Mouse (Mus musculus) kidney, embryonic 15.5 days (tissue): Measurements from ENCODE around the gene Mgat1. TPM values are rescaled to one million over a fixed set of nuclear protein-coding genes. Genes with fewer than 3 reads are reported as not detected.
A peak's percentile ranks its signal among the peaks of the same experiment; 100 is the strongest.
"Not testable (repeated sequence)": the region's sequence is repeated elsewhere in the genome, so short reads cannot be mapped to it uniquely, and the experiment has no call there.

Source experiments
- ATAC-seq: fragments of 200-750 bp; cut with Nextera tagmentation; replicated peaks from 2 replicates; pipeline ENCODE4 v1.8.0; 2017; ENCODE audit warnings: moderate TSS enrichment; ENCODE audit not compliant: low FRiP score
- H3K27ac ChIP-seq: fragments of 300-500 bp; sonication (generic); 2 replicates; pipeline ENCODE4 v1.5.1; 2015; ENCODE audit warnings: mild to moderate bottlenecking, inconsistent platforms
- H3K27me3 ChIP-seq: fragments of 300-500 bp; sonication (generic); 2 replicates; pipeline ENCODE4 v1.6.1; 2015; ENCODE audit warnings: inconsistent platforms
- H3K36me3 ChIP-seq: fragments of 300-500 bp; sonication (generic); 2 replicates; pipeline ENCODE4 v1.6.1; 2015; ENCODE audit warnings: inconsistent platforms
- H3K4me1 ChIP-seq: fragments of 300-500 bp; sonication (generic); 2 replicates; pipeline ENCODE4 v1.6.1; 2015; ENCODE audit warnings: inconsistent platforms
- H3K4me2 ChIP-seq: fragments of 300-500 bp; sonication (generic); 2 replicates; pipeline ENCODE4 v1.6.1; 2015; ENCODE audit warnings: moderate library complexity, mild to moderate bottlenecking, inconsistent platforms
- H3K4me3 ChIP-seq: fragments of 300-500 bp; sonication (generic); replicated peaks from 2 replicates; pipeline ENCODE4 v1.5.1; 2015; ENCODE audit warnings: mild to moderate bottlenecking, inconsistent platforms
- H3K9ac ChIP-seq: fragments of 300-500 bp; sonication (generic); 2 replicates; pipeline ENCODE4 v1.6.1; 2015; ENCODE audit warnings: mild to moderate bottlenecking, inconsistent platforms
- H3K9me3 ChIP-seq: fragments of 300-500 bp; sonication (generic); replicated peaks from 2 replicates; pipeline ENCODE4 v1.6.1; 2016; ENCODE audit warnings: inconsistent platforms
- WGBS: fragments of 180-500 bp; shearing (Covaris S2); methylation state at CpG from one replicate; pipeline ENCODE4 v1.1.7; 2015; ENCODE audit warnings: mixed read lengths; 5-methylcytosine and 5-hydroxymethylcytosine counted together
- polyA plus RNA-seq: library from polyadenylated mRNA; unstranded; fragments of >200 nt; fragmentation: Nextera tagmentation; extraction: Ambion mirVana; gene quantifications from 2 replicates; pipeline ENCODE4 v1.2.1, GENCODE M21; 2015

Gene Mgat1
- polyA plus RNA-seq, 1 experiment from 2014 or later, result 75.0 TPM

DNA sequence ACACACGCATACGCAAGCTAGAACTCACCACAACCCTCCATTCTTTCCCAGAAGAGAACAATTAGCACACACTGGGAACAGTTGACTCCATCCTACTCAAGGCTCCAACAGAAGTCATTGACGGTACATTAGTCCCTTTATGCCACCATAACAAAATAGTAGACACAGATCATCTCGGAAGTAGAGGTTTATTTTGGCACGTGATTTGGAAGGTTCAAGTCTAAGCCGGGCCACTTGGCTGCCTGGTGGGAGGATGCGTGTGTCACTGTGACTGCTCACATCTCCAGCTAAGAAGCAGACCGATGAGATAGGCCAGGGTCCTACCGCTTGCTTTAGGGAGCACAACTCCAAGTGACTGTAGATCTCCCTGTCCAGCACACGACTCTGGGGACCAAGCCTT is 23.3 kb downstream of the Mgat1 start:
- Histone ChIP-seq H3K4me3 (no peak overlapping the region), H3K27me3 (no peaks in the 10 kb centered on the region), H3K36me3 (peaks cover 29% of the 10 kb centered on the region), H3K9ac (no peak overlapping the region), H3K4me1 (0 out of 2 replicates have a peak, but pooled peaks cover 5% of the 10 kb centered on the region), H3K4me2 (no peak overlapping the region), H3K27ac (peak overlapping the region; percentile 49; the same call in 1 of the 2 replicates), H3K9me3 (no peaks in the 10 kb centered on the region)
- no peak for ATAC-seq
- 78% methylated on average over 10 of the region's 10 CpGs for WGBS

GRCm38 (mm10) chr11:49267970-49268579 is 24.1 kb downstream of the Mgat1 start:
- H3K4me3 ChIP-seq, result no peak overlapping the region
- 0 out of 2 replicates have a peak, but pooled peaks have one; percentile 20 for ATAC-seq
- no peaks in the 10 kb centered on the region for H3K9me3 ChIP-seq
- H3K27me3 ChIP-seq, result no peaks in the 10 kb centered on the region
- no peak overlapping the region for H3K9ac ChIP-seq
- H3K4me1 ChIP-seq, result 0 out of 2 replicates have a peak, but pooled peaks cover 5% of the 10 kb centered on the region
- WGBS, result 71% methylated on average over 15 of the region's 15 CpGs
- no peak overlapping the region for H3K4me2 ChIP-seq
- peak overlapping the region; percentile 55; the same call in 1 of the 2 replicates for H3K27ac ChIP-seq
- H3K36me3 ChIP-seq, result peaks cover 23% of the 10 kb centered on the region

DNA sequence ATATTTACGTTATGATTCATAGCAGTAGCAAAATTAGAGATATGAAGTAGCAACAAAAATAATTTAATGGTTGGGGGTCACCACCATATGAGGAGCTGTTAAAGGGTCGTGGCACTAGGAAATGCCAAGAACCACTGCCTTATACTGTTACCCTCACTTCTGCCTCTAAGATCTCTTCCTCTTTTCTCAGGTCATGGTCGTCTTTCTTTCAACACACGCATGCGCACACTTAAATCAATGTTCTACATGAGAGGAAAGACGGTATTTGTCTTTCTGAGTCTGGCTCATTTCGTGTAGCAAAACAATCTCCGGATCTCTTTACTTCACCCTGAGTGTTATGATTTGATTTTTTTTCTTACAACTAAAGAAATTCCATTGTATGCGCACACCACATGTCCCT is 25.8 kb downstream of the Mgat1 start:
- Histone ChIP-seq H3K27ac (no peak overlapping the region), H3K9ac (no peak overlapping the region), H3K4me3 (no peak overlapping the region), H3K9me3 (no peaks in the 10 kb centered on the region), H3K4me1 (0 out of 2 replicates have a peak, but pooled peaks cover 5% of the 10 kb centered on the region), H3K4me2 (no peak overlapping the region), H3K27me3 (no peaks in the 10 kb centered on the region), H3K36me3 (peaks cover 7% of the 10 kb centered on the region; the same call in 1 of the 2 replicates)
- no peak for ATAC-seq
- WGBS, result 87% methylated on average over 9 of the region's 9 CpGs

- Histone ChIP-seq H3K4me3 (no peak overlapping the region), H3K4me1 (0 out of 2 replicates have a peak, but pooled peaks cover 5% of the 10 kb centered on the region), H3K9ac (no peak overlapping the region), H3K27ac (no peak overlapping the region), H3K9me3 (no peaks in the 10 kb centered on the region), H3K4me2 (no peak overlapping the region), H3K27me3 (no peaks in the 10 kb centered on the region), H3K36me3 (peaks cover 2% of the 10 kb centered on the region; the same call in 1 of the 2 replicates)
- ATAC-seq, result no peak
- WGBS, result 86% methylated on average over 4 of the region's 4 CpGs
Measured at GRCm38 (mm10) chr11:49270368-49270767, 26.4 kb downstream of the Mgat1 start.

DNA sequence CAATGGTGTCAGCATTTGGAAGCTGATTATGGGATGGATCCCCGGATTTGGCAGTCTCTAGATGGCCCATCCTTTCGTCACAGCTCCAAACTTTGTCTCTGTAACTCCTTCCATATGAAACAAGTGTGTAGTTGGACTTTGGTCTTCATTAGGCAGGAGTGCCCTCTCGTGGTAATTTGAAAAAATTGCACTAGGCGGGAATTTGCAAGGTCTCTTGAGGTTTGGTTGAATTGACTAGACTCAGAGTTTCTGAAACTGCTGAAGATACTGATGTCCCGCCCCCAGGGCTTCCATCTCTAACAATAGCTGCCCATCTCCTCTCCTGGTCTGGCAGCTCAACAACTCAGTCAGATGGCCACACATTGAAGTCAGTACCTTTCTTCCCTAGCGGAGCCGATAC is 27.3 kb downstream of the Mgat1 start:
- ATAC-seq, result no peak
- WGBS, result 33% methylated on average over 7 of the region's 7 CpGs
- no peak overlapping the region for H3K4me2 ChIP-seq
- no peaks in the 10 kb centered on the region for H3K27me3 ChIP-seq
- H3K9ac ChIP-seq, result no peak overlapping the region
- H3K27ac ChIP-seq, result no peak overlapping the region
- H3K36me3 ChIP-seq, result no peaks in the 10 kb centered on the region
- no peak overlapping the region for H3K4me3 ChIP-seq
- 0 out of 2 replicates have a peak, but pooled peaks cover 5% of the 10 kb centered on the region for H3K4me1 ChIP-seq
- no peaks in the 10 kb centered on the region for H3K9me3 ChIP-seq

DNA sequence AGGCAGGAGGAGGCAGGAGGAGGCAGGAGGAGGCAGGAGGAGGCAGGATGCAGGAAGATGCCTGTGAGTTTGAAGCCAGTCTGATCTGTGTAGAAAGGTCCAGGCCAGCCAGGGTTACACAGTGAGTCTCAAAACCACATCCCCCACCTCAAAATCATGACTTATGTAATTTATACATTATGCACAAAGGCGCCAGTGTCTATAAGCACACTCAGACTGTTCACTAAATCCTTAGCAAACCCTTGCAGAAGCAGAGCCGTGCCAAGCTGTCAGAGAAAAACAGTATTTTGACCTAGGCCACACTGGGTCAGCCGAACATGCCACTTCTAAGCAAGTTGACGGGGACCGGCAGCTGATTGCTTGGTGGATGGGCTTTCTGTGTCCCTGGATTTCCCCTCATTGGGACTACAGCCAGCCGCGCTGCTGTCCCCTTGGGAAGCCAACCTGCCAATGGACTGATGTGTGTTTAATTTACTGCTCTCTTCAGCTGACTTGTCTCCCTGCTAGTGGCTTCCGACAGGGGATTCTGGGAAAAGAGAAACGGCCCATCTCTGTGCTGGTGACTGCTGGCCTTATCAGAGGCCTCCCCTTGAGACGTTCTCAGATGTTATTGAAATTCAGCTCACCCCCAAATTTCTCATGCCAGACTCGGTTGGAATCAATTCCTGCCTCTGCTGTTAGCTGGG is 30.0 kb downstream of the Mgat1 start:
- 64% methylated on average over 11 of the region's 11 CpGs for WGBS
- no peak overlapping the region for H3K27ac ChIP-seq
- H3K4me1 ChIP-seq, result no peaks in the 10 kb centered on the region
- H3K27me3 ChIP-seq, result no peaks in the 10 kb centered on the region
- H3K4me2 ChIP-seq, result no peak overlapping the region
- H3K36me3 ChIP-seq, result no peaks in the 10 kb centered on the region
- ATAC-seq, result no peak
- no peaks in the 10 kb centered on the region for H3K9me3 ChIP-seq
- H3K4me3 ChIP-seq, result no peak overlapping the region
- H3K9ac ChIP-seq, result no peak overlapping the region

- H3K27me3 ChIP-seq, result no peaks in the 10 kb centered on the region
- ATAC-seq, result no peak
- WGBS, result 70% methylated on average over 3 of the region's 3 CpGs
- H3K27ac ChIP-seq, result no peak within 1 kb of the TSS
- no peaks in the 10 kb centered on the region for H3K4me1 ChIP-seq
- no peaks in the 10 kb centered on the region for H3K36me3 ChIP-seq
- H3K9ac ChIP-seq, result no peak within 1 kb of the TSS
- no peaks in the 10 kb centered on the region for H3K9me3 ChIP-seq
- no peak within 1 kb of the TSS for H3K4me2 ChIP-seq
- H3K4me3 ChIP-seq, result no peak within 1 kb of the TSS
Measured at GRCm38 (mm10) chr11:49278222-49278621, 34.2 kb downstream of the Mgat1 start, which contains the start of gene Olfr1393. Gene Olfr1393 (plus strand): TSS chr11:49278304.

DNA sequence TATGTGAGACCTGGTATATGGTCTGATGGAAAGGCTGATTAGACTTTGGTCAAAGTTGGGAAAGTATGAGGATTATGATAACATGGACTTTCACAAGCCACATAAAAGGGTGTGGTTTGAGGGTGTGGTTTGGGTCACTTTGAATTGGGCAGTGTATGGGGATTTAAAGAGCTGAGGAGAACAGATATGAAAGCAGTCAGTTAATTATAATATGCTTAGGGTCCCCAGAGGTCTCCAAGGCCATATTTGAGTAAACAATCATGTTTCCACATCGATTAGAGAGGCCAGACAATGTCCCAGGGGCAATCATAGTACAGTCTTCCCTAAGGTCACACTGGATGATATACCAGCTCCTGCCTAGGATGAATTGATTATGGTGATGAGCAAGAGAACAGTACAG is 41.0 kb downstream of the Mgat1 start, which contains the start of gene Olfr1392:
TSS of gene Olfr1392 (plus strand) at position 301 of the 400 bp plus-strand sequence.
- H3K9me3 ChIP-seq, H3K36me3 ChIP-seq, H3K27me3 ChIP-seq, H3K4me3 ChIP-seq, H3K4me1 ChIP-seq, H3K9ac ChIP-seq, ATAC-seq, H3K27ac ChIP-seq, H3K4me2 ChIP-seq: not testable (repeated sequence)
- 70% methylated on average over 1 of the region's 1 CpGs for WGBS

- H3K4me3 ChIP-seq, result no peak overlapping the region
- H3K4me1 ChIP-seq, result no peaks in the 10 kb centered on the region
- H3K36me3 ChIP-seq, result no peaks in the 10 kb centered on the region
- 76% methylated on average over 2 of the region's 2 CpGs for WGBS
- no peak overlapping the region for H3K4me2 ChIP-seq
- H3K27ac ChIP-seq, result no peak overlapping the region
- H3K9me3 ChIP-seq, result 0 out of 2 replicates have a peak, but pooled peaks cover 3% of the 10 kb centered on the region
- no peaks in the 10 kb centered on the region for H3K27me3 ChIP-seq
- H3K9ac ChIP-seq, result no peak overlapping the region
- no peak for ATAC-seq
Measured at GRCm38 (mm10) chr11:49287251-49287650, 43.3 kb downstream of the Mgat1 start.

DNA sequence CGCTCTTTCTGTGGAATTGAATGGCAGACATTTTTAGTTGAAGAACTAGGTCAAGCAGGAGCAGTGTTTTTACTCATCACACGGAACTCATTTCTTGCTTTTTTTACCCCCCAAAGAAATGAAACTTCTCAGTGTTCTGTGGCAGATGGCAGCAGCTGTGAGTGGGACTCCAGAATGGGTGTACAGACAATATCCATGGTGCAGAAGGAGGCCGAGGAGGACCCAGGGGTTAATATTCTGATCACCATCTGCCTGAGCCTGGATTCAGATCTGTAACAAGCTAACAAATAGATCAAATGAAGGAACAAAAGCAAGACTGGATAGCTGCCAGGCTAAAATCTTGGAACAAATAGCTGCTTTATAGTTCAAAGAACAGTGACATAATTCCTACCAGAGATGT is 48.8 kb downstream of the Mgat1 start:
- H3K27ac ChIP-seq, result no peak overlapping the region
- ATAC-seq, result no peak
- H3K9ac ChIP-seq, result no peak overlapping the region
- H3K27me3 ChIP-seq, result no peaks in the 10 kb centered on the region
- no peaks in the 10 kb centered on the region for H3K4me1 ChIP-seq
- H3K4me3 ChIP-seq, result no peak overlapping the region
- H3K4me2 ChIP-seq, result no peak overlapping the region
- H3K36me3 ChIP-seq, result no peaks in the 10 kb centered on the region
- 83% methylated on average over 3 of the region's 3 CpGs for whole genome bisulfite sequencing
- H3K9me3 ChIP-seq, result no peaks in the 10 kb centered on the region

GRCm38 (mm10) chr11:49304441-49304840 is 60.5 kb downstream of the Mgat1 start, which contains the start of gene Olfr10:
Gene Olfr10 (plus strand): TSS chr11:49304741.
- no peak within 1 kb of the TSS for H3K27ac ChIP-seq
- no peak within 1 kb of the TSS for H3K4me3 ChIP-seq
- H3K9ac ChIP-seq, result no peak within 1 kb of the TSS
- ATAC-seq, result no peak
- no peaks in the 10 kb centered on the region for H3K36me3 ChIP-seq
- H3K9me3 ChIP-seq, result no peaks in the 10 kb centered on the region
- H3K4me1 ChIP-seq, result no peaks in the 10 kb centered on the region
- H3K27me3 ChIP-seq, result no peaks in the 10 kb centered on the region
- no peak within 1 kb of the TSS for H3K4me2 ChIP-seq

DNA sequence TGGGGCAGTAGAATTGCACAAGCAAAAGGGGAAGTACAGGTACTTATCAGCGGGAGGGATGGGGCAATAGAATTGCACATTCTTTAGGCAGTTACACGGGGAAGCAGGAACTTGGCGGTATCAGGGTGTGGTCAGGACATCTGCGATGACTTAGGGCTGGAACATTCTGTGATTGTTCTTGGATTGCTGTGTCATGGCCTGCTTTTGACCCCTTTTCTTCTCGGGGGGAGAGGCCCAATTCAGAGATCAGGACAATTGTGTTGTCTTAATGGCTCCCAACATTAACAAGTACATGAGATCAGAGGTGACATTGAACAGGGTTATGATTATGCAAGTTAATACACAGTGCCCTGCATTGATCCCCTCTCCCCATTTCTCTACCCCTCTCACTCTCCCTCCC is 64.6 kb downstream of the Mgat1 start:
- ATAC-seq, H3K4me2 ChIP-seq, H3K4me3 ChIP-seq, H3K4me1 ChIP-seq, H3K36me3 ChIP-seq, H3K9ac ChIP-seq, H3K27ac ChIP-seq, H3K9me3 ChIP-seq, H3K27me3 ChIP-seq: not testable (repeated sequence)
- WGBS, result 80% methylated on average over 5 of the region's 5 CpGs
